Mouse (Mus musculus) heart, embryonic 10.5 days (tissue): ENCODE data around the gene Ptgir. TPM values are rescaled to one million over a fixed set of nuclear protein-coding genes. Genes with fewer than 3 reads are reported as not detected.
A peak's percentile ranks its signal among the peaks of the same experiment; 100 is the strongest.

Source experiments
- DNase-seq: peaks from one replicate; pipeline ENCODE4 v3.0.0-alpha.2; 2017; ENCODE audit warnings: low spot score
- H3K27ac ChIP-seq: fragments of 300-500 bp; sonication (generic); 2 replicates; pipeline ENCODE4 v1.5.1; 2016; ENCODE audit warnings: mild to moderate bottlenecking
- H3K27me3 ChIP-seq: fragments of 300-500 bp; sonication (generic); 2 replicates; pipeline ENCODE4 v1.6.1; 2016; ENCODE audit warnings: mild to moderate bottlenecking; ENCODE audit not compliant: poor library complexity, insufficient read depth, severe bottlenecking
- H3K36me3 ChIP-seq: fragments of 300-500 bp; sonication (generic); 2 replicates; pipeline ENCODE4 v1.6.1; 2016; ENCODE audit warnings: mild to moderate bottlenecking, moderate library complexity
- H3K4me1 ChIP-seq: fragments of 300-500 bp; sonication (generic); 2 replicates; pipeline ENCODE4 v1.6.1; 2016; ENCODE audit warnings: mild to moderate bottlenecking
- H3K4me3 ChIP-seq: fragments of 300-500 bp; sonication (generic); 2 replicates; pipeline ENCODE4 v1.5.1; 2016; ENCODE audit warnings: mild to moderate bottlenecking, moderate library complexity
- H3K9me3 ChIP-seq: fragments of 300-500 bp; sonication (generic); 2 replicates; pipeline ENCODE4 v1.6.1; 2016; ENCODE audit warnings: mild to moderate bottlenecking, moderate library complexity
- WGBS: fragments of 180-500 bp; shearing (Covaris S2); methylation state at CpG from one replicate; pipeline ENCODE4 v1.1.7; 2016; 5-methylcytosine and 5-hydroxymethylcytosine counted together
- polyA plus RNA-seq: library from polyadenylated mRNA; unstranded; fragments of >200 nt; fragmentation: Nextera tagmentation; extraction: Ambion mirVana; gene quantifications from 2 replicates; pipeline ENCODE4 v1.2.1, GENCODE M21; 2016

Gene Ptgir
- polyA plus RNA-seq, 1 experiment from 2014 or later: 0.51 TPM

GRCm38 (mm10) chr7:16920818-16921791 is 14.8 kb downstream of the Ptgir start:
- Histone ChIP-seq H3K27ac (peak overlapping the region; percentile 98; the same call in 1 of the 2 replicates), H3K27me3 (no peaks in the 10 kb centered on the region), H3K4me3 (peak overlapping the region; percentile 95), H3K36me3 (peaks cover 51% of the 10 kb centered on the region), H3K4me1 (peaks cover 53% of the 10 kb centered on the region), H3K9me3 (no peaks in the 10 kb centered on the region)
- DNase-seq: no peak
- WGBS: 59% methylated on average over 21 of the region's 21 CpGs

DNA sequence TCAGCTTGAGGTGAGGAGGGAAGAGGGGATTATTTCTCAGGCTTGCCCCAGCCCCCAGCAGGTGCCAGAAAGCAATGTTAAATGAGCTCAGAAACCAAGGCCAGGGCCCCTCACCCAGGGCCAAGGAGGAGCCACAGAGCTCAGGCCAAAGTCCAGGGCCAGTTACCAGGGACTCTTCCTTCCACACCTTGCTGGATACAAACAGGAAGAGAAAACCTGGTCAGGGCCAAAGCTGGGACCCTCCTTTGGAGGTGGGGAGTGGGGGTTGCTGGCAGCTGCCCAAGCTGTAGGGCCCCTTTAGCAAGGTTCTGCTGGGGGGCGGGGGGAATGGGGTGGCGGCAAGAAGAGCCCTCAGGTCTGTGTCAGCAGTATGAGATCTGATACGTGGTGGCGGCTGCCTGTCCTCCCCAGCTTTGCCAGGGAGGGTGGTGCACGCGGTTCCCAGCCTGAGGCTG is 15.6 kb downstream of the Ptgir start:
- Histone ChIP-seq H3K4me3 (peak overlapping the region; percentile 95), H3K27ac (peak overlapping the region; percentile 98; the same call in 1 of the 2 replicates), H3K4me1 (peaks cover 53% of the 10 kb centered on the region), H3K27me3 (no peaks in the 10 kb centered on the region), H3K9me3 (no peaks in the 10 kb centered on the region), H3K36me3 (peaks cover 43% of the 10 kb centered on the region)
- no peak for DNase-seq
- WGBS: 63% methylated on average over 6 of the region's 6 CpGs

- H3K4me1 ChIP-seq: peaks cover 48% of the 10 kb centered on the region
- peak overlapping the region; percentile 95 for H3K4me3 ChIP-seq
- no peaks in the 10 kb centered on the region for H3K27me3 ChIP-seq
- H3K9me3 ChIP-seq: no peaks in the 10 kb centered on the region
- H3K27ac ChIP-seq: peak overlapping the region; percentile 98
- 51% methylated on average over 10 of the region's 10 CpGs for WGBS
- no peak for DNase-seq
- peaks cover 37% of the 10 kb centered on the region for H3K36me3 ChIP-seq
Observed at GRCm38 (mm10) chr7:16922360-16922973, 16.2 kb downstream of the Ptgir start.

- H3K36me3 ChIP-seq: peaks cover 27% of the 10 kb centered on the region
- H3K4me1 ChIP-seq: peaks cover 40% of the 10 kb centered on the region
- WGBS: under 1% methylated on average over 50 of the region's 57 CpGs
- H3K9me3 ChIP-seq: no peaks in the 10 kb centered on the region
- H3K27me3 ChIP-seq: no peaks in the 10 kb centered on the region
- no peak for DNase-seq
- H3K4me3 ChIP-seq: peak overlapping the region; percentile 95
- H3K27ac ChIP-seq: peak overlapping the region; percentile 98
Observed at GRCm38 (mm10) chr7:16923283-16924036, 17.2 kb downstream of the Ptgir start.

GRCm38 (mm10) chr7:16924037-16924834 is 17.9 kb downstream of the Ptgir start, which contains the start of gene Calm3:
Gene Calm3, minus strand, starts transcription at chr7:16924114.
- Histone ChIP-seq H3K27ac (peak within 1 kb of the TSS; percentile 98), H3K4me3 (peak within 1 kb of the TSS; percentile 95), H3K9me3 (no peaks in the 10 kb centered on the region), H3K27me3 (no peaks in the 10 kb centered on the region), H3K4me1 (peaks cover 38% of the 10 kb centered on the region), H3K36me3 (peaks cover 20% of the 10 kb centered on the region)
- peak; percentile 99 for DNase-seq
- 1% methylated on average over 58 of the region's 64 CpGs for WGBS

GRCm38 (mm10) chr7:16928341-16928740 is 22.1 kb downstream of the Ptgir start:
- Histone ChIP-seq H3K27ac (no peak overlapping the region), H3K9me3 (no peaks in the 10 kb centered on the region), H3K36me3 (no peaks in the 10 kb centered on the region), H3K4me3 (no peak overlapping the region), H3K4me1 (no peaks in the 10 kb centered on the region), H3K27me3 (no peaks in the 10 kb centered on the region)
- DNase-seq: no peak
- WGBS: 41% methylated on average over 2 of the region's 2 CpGs

DNA sequence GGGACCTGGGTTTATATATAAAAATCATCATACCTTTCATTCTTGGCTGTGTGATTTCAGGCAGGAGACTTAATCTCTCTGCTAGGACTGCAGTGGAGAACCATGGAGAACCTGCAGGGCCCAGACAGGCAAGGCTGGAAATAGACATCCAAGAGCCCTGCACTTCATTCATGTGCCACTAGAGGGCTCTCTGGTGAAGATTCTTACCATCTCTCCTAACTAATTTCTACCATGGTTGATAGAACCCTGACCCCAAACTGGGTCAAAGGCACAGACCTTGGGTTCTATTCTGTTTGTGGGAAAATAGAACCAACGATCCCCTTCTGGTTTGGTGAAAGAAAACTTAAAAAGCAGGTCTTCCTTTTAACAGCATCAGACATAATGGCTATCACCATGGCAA is 24.6 kb downstream of the Ptgir start:
- H3K27ac ChIP-seq: no peak overlapping the region
- no peaks in the 10 kb centered on the region for H3K4me1 ChIP-seq
- H3K27me3 ChIP-seq: no peaks in the 10 kb centered on the region
- H3K4me3 ChIP-seq: no peak overlapping the region
- no peaks in the 10 kb centered on the region for H3K9me3 ChIP-seq
- DNase-seq: no peak
- 13% methylated on average over 1 of the region's 1 CpGs for WGBS
- H3K36me3 ChIP-seq: no peaks in the 10 kb centered on the region

DNA sequence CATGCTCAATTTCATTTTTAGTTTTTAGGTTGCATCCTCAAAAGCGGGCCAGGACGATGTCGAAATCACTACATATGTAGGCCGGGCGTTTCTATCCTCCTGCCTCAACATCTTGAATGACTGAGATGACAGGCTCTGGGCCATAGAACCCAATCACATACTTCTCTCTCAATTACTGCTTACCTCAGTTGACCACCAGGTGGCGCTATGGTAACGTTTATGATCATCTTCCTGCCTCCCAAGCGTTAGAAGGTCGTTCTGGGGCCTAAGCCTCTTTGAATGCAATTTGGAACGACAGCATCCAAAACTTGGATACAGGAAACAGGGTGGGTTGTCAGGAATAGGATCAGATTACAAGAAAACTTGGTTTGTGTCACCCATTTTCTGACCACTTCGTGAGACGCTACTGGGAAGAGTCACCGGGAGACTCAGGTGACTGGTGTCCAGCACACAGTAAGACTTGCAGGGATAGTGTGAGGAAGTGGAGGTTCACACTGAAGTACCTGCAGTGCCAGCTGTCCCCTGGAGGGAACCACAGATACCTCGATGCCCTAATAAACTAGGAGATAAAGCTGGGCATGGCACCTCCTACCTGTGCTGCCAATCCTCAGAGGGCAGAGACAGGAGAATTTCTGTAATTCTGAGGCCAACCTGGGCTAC is 25.8 kb downstream of the Ptgir start:
- H3K4me1 ChIP-seq: no peaks in the 10 kb centered on the region
- no peaks in the 10 kb centered on the region for H3K9me3 ChIP-seq
- peak; percentile 91 for DNase-seq
- no peaks in the 10 kb centered on the region for H3K27me3 ChIP-seq
- 17% methylated on average over 14 of the region's 14 CpGs for WGBS
- H3K27ac ChIP-seq: no peak overlapping the region
- H3K36me3 ChIP-seq: no peaks in the 10 kb centered on the region
- H3K4me3 ChIP-seq: no peak overlapping the region

DNA sequence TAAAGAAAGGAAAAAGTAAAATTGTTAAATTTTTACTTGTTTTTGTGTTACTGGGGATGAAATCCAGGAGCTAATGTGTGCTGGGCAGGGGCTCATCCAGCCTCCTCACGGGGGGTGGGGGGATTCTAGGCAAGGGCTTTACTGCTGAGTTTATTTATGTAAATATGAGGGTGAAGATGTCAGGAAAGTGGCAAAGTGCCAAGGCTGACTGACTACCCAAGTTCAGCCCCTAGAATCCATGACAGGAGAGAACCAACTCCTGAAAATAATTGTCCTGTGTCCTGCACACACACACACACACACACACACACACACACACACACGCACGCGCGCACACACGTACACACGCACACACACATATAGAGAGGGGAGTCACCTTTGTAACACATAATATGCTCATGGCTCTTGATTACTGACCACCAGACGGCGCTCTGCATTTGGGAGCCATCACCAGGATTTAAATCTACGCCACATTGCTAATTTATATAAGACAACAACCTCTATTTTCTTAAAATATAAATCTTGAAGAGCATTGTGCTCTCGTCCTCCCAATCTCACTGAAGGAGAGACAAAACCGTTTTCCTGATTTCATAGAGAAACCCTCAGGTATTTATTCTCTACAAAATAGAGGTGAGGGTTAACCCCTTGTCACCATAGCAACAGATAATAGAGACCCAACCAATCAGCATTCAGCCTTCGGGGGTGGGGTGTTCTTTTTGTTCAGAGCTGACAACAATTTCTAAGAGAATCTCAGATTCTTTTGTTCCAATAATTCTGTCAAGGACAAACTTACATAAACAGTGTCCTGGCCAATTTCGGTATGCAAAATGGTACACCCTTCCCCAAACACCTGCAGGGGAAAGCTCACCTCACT is 26.7 kb downstream of the Ptgir start:
- Histone ChIP-seq H3K9me3 (no peaks in the 10 kb centered on the region), H3K27ac (no peak overlapping the region), H3K27me3 (no peaks in the 10 kb centered on the region), H3K36me3 (no peaks in the 10 kb centered on the region), H3K4me3 (no peak overlapping the region), H3K4me1 (no peaks in the 10 kb centered on the region)
- whole genome bisulfite sequencing: 40% methylated on average over 14 of the region's 14 CpGs
- no peak for DNase-seq

GRCm38 (mm10) chr7:16937312-16937711 is 31.0 kb downstream of the Ptgir start:
- DNase-seq: no peak
- Histone ChIP-seq H3K27ac (no peak overlapping the region), H3K9me3 (no peaks in the 10 kb centered on the region), H3K36me3 (no peaks in the 10 kb centered on the region), H3K27me3 (no peaks in the 10 kb centered on the region), H3K4me1 (peaks cover 7% of the 10 kb centered on the region; the same call in 1 of the 2 replicates), H3K4me3 (no peak overlapping the region)
- 39% methylated on average over 4 of the region's 4 CpGs for WGBS
